ENCODE assay signal across 8 mouse cellular contexts in the genomic region with DNA sequence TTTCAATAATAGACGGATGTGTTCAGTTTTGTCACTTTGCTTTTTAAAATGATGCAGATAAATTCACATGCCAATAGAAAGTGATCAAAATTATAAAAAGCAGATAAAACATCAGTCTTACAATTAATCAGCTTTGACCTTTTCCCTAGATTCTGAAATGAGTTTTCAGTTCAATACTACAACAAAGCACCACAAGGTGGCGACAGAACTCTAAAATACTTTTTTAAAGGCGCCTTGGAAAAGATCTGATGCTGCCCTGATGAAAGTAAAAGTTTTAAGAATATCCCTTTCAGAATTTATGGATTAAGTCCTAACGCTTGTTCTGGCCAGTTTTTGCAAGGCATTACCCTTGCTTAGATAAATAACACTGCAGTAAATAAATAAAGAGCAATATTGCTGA. TPM values are rescaled to one million over a fixed set of nuclear protein-coding genes. Genes with fewer than 3 reads are reported as not detected.
DNase-seq lines count a peak whose midpoint lies in the region; ATAC-seq lines count a peak whose summit lies in the region.

No protein-coding gene starts in this region.

- H3K36me3 ChIP-seq in forebrain, embryonic 13.5 days (ENCODE audit: poor library complexity, severe bottlenecking): no peaks in the 10 kb centered on the region
- H3K36me3 ChIP-seq in forebrain, embryonic 11.5 days (ENCODE audit: control insufficient read depth, insufficient read depth, low read length): no peaks in the 10 kb centered on the region
- no peaks in the 10 kb centered on the region for H3K36me3 ChIP-seq in forebrain, embryonic 14.5 days (ENCODE audit: control insufficient read depth, insufficient read depth, low read length)

- ATAC-seq in forebrain, embryonic 13.5 days: no peak
- ATAC-seq in forebrain, embryonic 11.5 days (replicated peaks; ENCODE audit: low FRiP score): no peak
- no peak for ATAC-seq in forebrain, embryonic 14.5 days

- H3K4me1 ChIP-seq in forebrain, embryonic 13.5 days: no peaks in the 10 kb centered on the region
- H3K4me1 ChIP-seq in forebrain, embryonic 11.5 days (replicated peaks; ENCODE audit: control insufficient read depth, insufficient read depth, low read length): no peaks in the 10 kb centered on the region
- H3K4me1 ChIP-seq in forebrain, embryonic 14.5 days (ENCODE audit: control insufficient read depth, insufficient read depth, low read length): no peaks in the 10 kb centered on the region

- H3K4me3 ChIP-seq in forebrain, embryonic 13.5 days: no peak overlapping the region
- H3K4me3 ChIP-seq in forebrain, embryonic 11.5 days (ENCODE audit: low read depth, low read length): no peak overlapping the region
- no peak overlapping the region for H3K4me3 ChIP-seq in forebrain, embryonic 14.5 days (ENCODE audit: low read depth, low read length)

- H3K4me2 ChIP-seq in forebrain, embryonic 13.5 days: peak overlapping the region; percentile 19; the same call in 1 of the 2 replicates
- H3K4me2 ChIP-seq in forebrain, embryonic 11.5 days (ENCODE audit: low read depth, low read length, severe bottlenecking): no peak overlapping the region
- no peak overlapping the region for H3K4me2 ChIP-seq in forebrain, embryonic 14.5 days (ENCODE audit: low read length)

- no peak for DNase-seq in forebrain, embryonic 11.5 days (ENCODE audit: low spot score)
- peak; percentile 49 for DNase-seq in A20 (ENCODE audit: low read depth, low spot score)
- peak; percentile 77 for DNase-seq in adrenal gland, postnatal 10 days
- peak; percentile 85 for DNase-seq in forebrain, embryonic 14.5 days (ENCODE audit: low spot score)
- DNase-seq in kidney, adult 9 months: peak; percentile 81
- DNase-seq in lung, postnatal 14 days: peak; percentile 73
- peak; percentile 73 for DNase-seq in right cerebral cortex, postnatal 4 days

- H3K9ac ChIP-seq in forebrain, embryonic 13.5 days: no peak overlapping the region
- H3K9ac ChIP-seq in forebrain, embryonic 11.5 days (ENCODE audit: low read length): no peak overlapping the region
- no peak overlapping the region for H3K9ac ChIP-seq in forebrain, embryonic 14.5 days (ENCODE audit: low read length)

- no peaks in the 10 kb centered on the region for H3K27me3 ChIP-seq in forebrain, embryonic 13.5 days
- H3K27me3 ChIP-seq in forebrain, embryonic 11.5 days (ENCODE audit: control insufficient read depth, insufficient read depth, low read length): no peaks in the 10 kb centered on the region
- no peaks in the 10 kb centered on the region for H3K27me3 ChIP-seq in forebrain, embryonic 14.5 days (replicated peaks; ENCODE audit: control insufficient read depth, insufficient read depth, low read length)

- 2% methylated on average over 4 of the region's 4 CpGs for WGBS in forebrain, embryonic 13.5 days
- 4% methylated on average over 4 of the region's 4 CpGs for WGBS in forebrain, embryonic 11.5 days
- WGBS in forebrain, embryonic 14.5 days: 1% methylated on average over 4 of the region's 4 CpGs

- no peaks in the 10 kb centered on the region for H3K9me3 ChIP-seq in forebrain, embryonic 13.5 days (replicated peaks)
- no peaks in the 10 kb centered on the region for H3K9me3 ChIP-seq in forebrain, embryonic 11.5 days (ENCODE audit: control insufficient read depth, low read length)
- no peaks in the 10 kb centered on the region for H3K9me3 ChIP-seq in forebrain, embryonic 14.5 days (replicated peaks; ENCODE audit: control insufficient read depth, low read length)

- no peak overlapping the region for H3K27ac ChIP-seq in forebrain, embryonic 13.5 days
- no peak overlapping the region for H3K27ac ChIP-seq in forebrain, embryonic 11.5 days (ENCODE audit: low read depth, low read length)
- H3K27ac ChIP-seq in forebrain, embryonic 14.5 days (ENCODE audit: low read depth, low read length): no peak overlapping the region

RNA-seq across cellular contexts. Expression of gene Zfp638, which starts 12.9 kb away (rescaled TPM):
- 93.6 and 95.6 TPM in 2 replicates for polyA plus RNA-seq in forebrain, embryonic 13.5 days (2015; fragmentation: Nextera tagmentation; extraction: Ambion mirVana)
- 97.5 and 108 TPM in 2 replicates for polyA plus RNA-seq in forebrain, embryonic 11.5 days (2014; fragmentation: Nextera tagmentation; extraction: Ambion mirVana)
- 10 to 100 TPM; 69.6 to 82.5 TPM for total RNA-seq in adrenal gland, postnatal 10 days (2021)
- 91.4 and 114 TPM in 2 replicates for polyA plus RNA-seq in forebrain, embryonic 14.5 days (2014; fragmentation: Nextera tagmentation; extraction: Ambion mirVana)

RNA-seq across cellular contexts. Expression of gene Paip2b, which starts 48.3 kb away (rescaled TPM):
- 30.0 and 39.5 TPM in 2 replicates for polyA plus RNA-seq in forebrain, embryonic 13.5 days (2015; fragmentation: Nextera tagmentation; extraction: Ambion mirVana)
- 24.8 and 27.5 TPM in 2 replicates for polyA plus RNA-seq in forebrain, embryonic 11.5 days (2014; fragmentation: Nextera tagmentation; extraction: Ambion mirVana)
- total RNA-seq in adrenal gland, postnatal 10 days (2021): 10 to 100 TPM; 24.8 to 25.4 TPM
- polyA plus RNA-seq in forebrain, embryonic 14.5 days (2014; fragmentation: Nextera tagmentation; extraction: Ambion mirVana): 30.1 and 32.0 TPM in 2 replicates
